Mouse (Mus musculus): ENCODE measurements around the gene Phactr2. TPM values are rescaled to one million over a fixed set of nuclear protein-coding genes. Genes with fewer than 3 reads are reported as not detected.

The Phactr2 gene
- polyA plus RNA-seq, 1 experiment from 2014 or later = 55.5 TPM

DNA sequence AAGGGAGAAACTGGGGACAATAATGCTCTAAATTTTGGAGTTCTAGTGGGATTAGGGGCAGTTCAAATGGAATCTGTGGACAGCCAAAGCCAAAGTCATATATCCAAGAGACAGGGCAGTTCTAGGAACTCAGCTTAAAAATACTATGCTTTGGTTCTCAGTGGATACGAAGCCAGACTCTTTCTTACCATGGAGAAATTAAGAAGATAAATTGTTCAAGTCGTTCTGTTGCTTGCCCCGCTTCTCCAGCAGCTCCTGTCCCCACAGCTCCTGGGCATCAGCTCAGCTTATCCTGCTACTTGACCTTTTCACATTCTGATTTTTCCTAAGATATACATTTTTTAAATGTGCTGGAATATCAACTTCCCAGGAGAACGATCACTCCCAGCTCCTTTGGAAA, 80.2 kb downstream of the Phactr2 start:
- Histone ChIP-seq H3K9me3 (replicated peaks; ENCODE audit: control insufficient read depth, low read length) (no peaks in the 10 kb centered on the region), H3K4me3 (ENCODE audit: low read length) (no peak overlapping the region), H3K27ac (ENCODE audit: low read length) (no peak overlapping the region), H3K9ac (ENCODE audit: low read length) (no peak overlapping the region), H3K36me3 (ENCODE audit: control insufficient read depth, insufficient read depth) (no peaks in the 10 kb centered on the region), H3K27me3 (ENCODE audit: control insufficient read depth, insufficient read depth, low read length) (no peaks in the 10 kb centered on the region), H3K4me1 (ENCODE audit: control insufficient read depth, insufficient read depth, low read length) (peaks cover 6% of the 10 kb centered on the region; the same call in 1 of the 2 replicates), H3K4me2 (ENCODE audit: low read depth, low read length) (no peak overlapping the region)
- no peak for ATAC-seq (replicated peaks; ENCODE audit: extremely low read depth, insufficient read depth, low FRiP score)
- WGBS = 74% methylated on average over 4 of the region's 4 CpGs

DNA sequence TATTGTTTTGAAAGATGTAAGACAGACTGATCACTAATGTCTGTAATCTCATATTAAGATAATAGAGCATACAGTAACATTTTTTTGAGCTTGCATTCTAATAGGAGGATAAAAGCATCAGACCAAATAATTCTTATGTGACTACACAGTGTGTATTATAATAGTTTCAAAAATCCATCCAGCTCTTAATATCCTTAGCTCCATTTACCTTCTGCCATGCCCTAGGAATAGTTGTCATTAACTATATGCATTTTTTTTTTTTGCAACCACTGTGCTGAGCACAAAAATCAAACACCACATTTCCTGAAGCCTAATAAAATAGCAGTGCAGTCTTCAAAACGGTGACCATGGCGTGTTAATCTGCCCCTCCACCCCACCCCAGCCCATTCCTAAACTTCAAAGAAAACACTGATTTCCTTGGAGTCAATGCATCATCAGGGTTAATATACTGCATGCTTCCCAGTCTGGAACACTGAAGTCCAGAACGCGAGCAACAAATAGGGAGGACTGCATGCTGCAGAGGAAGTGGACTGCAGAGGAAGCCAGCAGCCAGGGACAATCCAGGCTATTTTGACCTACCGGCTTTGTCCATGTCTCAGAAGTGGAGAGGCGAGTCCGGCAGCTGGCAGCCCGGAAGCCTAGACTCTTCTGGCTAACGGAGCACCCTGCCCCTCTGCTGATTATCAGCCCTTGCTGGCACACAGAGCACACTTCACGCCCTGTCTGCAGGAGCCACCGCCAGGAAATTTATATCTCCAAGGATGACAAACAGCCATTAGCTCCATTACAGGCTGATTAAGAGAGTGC, 85.9 kb downstream of the Phactr2 start:
- WGBS = 7% methylated on average over 11 of the region's 11 CpGs

DNA sequence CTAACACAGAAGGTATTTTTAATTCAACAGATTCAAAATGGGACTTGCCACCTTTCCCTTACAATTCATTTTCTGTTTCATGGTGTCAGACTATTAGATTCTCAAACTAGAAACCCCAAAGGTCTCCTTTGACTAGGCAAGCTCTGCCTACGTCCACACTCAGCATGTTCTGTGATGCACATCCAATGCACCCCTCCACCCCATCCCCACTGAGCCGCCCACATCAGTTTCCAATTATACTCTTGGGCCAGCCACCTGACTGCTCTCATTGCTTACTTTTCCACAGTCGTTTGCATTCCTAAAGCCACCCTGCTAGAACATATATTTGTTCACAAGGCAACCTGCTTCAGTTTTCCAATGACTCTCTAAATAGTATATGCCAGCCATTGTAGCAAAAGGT, 89.3 kb downstream of the Phactr2 start:
- Histone ChIP-seq H3K27me3 (ENCODE audit: control insufficient read depth, insufficient read depth, low read length) (no peaks in the 10 kb centered on the region), H3K27ac (ENCODE audit: low read length) (no peak overlapping the region), H3K9ac (ENCODE audit: low read length) (no peak overlapping the region), H3K4me1 (ENCODE audit: control insufficient read depth, insufficient read depth, low read length) (peaks cover 18% of the 10 kb centered on the region), H3K4me2 (ENCODE audit: low read depth, low read length) (no peak overlapping the region), H3K9me3 (replicated peaks; ENCODE audit: control insufficient read depth, low read length) (no peaks in the 10 kb centered on the region), H3K36me3 (ENCODE audit: control insufficient read depth, insufficient read depth) (no peaks in the 10 kb centered on the region), H3K4me3 (ENCODE audit: low read length) (no peak overlapping the region)
- ATAC-seq (replicated peaks; ENCODE audit: extremely low read depth, insufficient read depth, low FRiP score) = no peak
- 62% methylated on average over 3 of the region's 3 CpGs for WGBS

More for the DNA sequence above, 85.9 kb downstream of the Phactr2 start:
- Histone ChIP-seq H3K27ac (ENCODE audit: low read length) (peak overlapping the region; percentile 88), H3K4me2 (ENCODE audit: low read depth, low read length) (peak overlapping the region; percentile 68), H3K9ac (ENCODE audit: low read length) (peak overlapping the region; percentile 67), H3K27me3 (ENCODE audit: control insufficient read depth, insufficient read depth, low read length) (no peaks in the 10 kb centered on the region), H3K4me1 (ENCODE audit: control insufficient read depth, insufficient read depth, low read length) (peaks cover 18% of the 10 kb centered on the region), H3K36me3 (ENCODE audit: control insufficient read depth, insufficient read depth) (no peaks in the 10 kb centered on the region), H3K9me3 (replicated peaks; ENCODE audit: control insufficient read depth, low read length) (no peaks in the 10 kb centered on the region), H3K4me3 (ENCODE audit: low read length) (peak overlapping the region; percentile 47)
- peak; percentile 85 for ATAC-seq (replicated peaks; ENCODE audit: extremely low read depth, insufficient read depth, low FRiP score)

DNA sequence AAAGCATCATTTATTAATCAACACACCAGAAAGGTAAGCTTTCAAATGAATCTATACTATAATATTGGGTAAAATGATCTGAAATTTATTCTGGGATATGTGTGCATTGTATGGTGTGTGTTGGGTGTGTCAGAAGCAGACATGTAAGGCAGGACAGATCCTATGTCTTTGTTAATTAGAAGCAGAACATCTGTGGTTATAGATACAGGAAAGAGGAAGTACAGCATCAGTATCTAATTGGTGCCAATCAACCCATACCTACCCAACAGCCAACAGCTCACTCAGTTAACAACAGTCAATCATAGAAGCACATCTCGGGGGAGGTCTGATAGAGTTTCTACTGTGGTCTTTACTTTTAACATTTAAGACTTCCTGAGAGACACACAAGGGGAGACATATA, 96.3 kb downstream of the Phactr2 start:
- Histone ChIP-seq H3K9ac (ENCODE audit: low read length) (no peak overlapping the region), H3K27me3 (ENCODE audit: control insufficient read depth, insufficient read depth, low read length) (no peaks in the 10 kb centered on the region), H3K9me3 (replicated peaks; ENCODE audit: control insufficient read depth, low read length) (no peaks in the 10 kb centered on the region), H3K4me1 (ENCODE audit: control insufficient read depth, insufficient read depth, low read length) (peaks cover 15% of the 10 kb centered on the region), H3K4me3 (ENCODE audit: low read length) (no peak overlapping the region), H3K27ac (ENCODE audit: low read length) (no peak overlapping the region), H3K36me3 (ENCODE audit: control insufficient read depth, insufficient read depth) (no peaks in the 10 kb centered on the region), H3K4me2 (ENCODE audit: low read depth, low read length) (no peak overlapping the region)
- no peak for ATAC-seq (replicated peaks; ENCODE audit: extremely low read depth, insufficient read depth, low FRiP score)
- WGBS = 86% methylated on average over 1 of the region's 1 CpGs

- Histone ChIP-seq H3K9ac (ENCODE audit: low read length) (no peak overlapping the region), H3K9me3 (replicated peaks; ENCODE audit: control insufficient read depth, low read length) (no peaks in the 10 kb centered on the region), H3K4me1 (ENCODE audit: control insufficient read depth, insufficient read depth, low read length) (peaks cover 15% of the 10 kb centered on the region), H3K36me3 (ENCODE audit: control insufficient read depth, insufficient read depth) (no peaks in the 10 kb centered on the region), H3K27ac (ENCODE audit: low read length) (peak overlapping the region; percentile 53), H3K27me3 (ENCODE audit: control insufficient read depth, insufficient read depth, low read length) (no peaks in the 10 kb centered on the region), H3K4me2 (ENCODE audit: low read depth, low read length) (no peak overlapping the region), H3K4me3 (ENCODE audit: low read length) (no peak overlapping the region)
- 61% methylated on average over 13 of the region's 13 CpGs for WGBS
- ATAC-seq (replicated peaks; ENCODE audit: extremely low read depth, insufficient read depth, low FRiP score) = 0 out of 2 replicates have a peak, but pooled peaks have one; percentile 14
Measured at GRCm38 (mm10) chr10:13376428-13377260, 97.6 kb downstream of the Phactr2 start.

DNA sequence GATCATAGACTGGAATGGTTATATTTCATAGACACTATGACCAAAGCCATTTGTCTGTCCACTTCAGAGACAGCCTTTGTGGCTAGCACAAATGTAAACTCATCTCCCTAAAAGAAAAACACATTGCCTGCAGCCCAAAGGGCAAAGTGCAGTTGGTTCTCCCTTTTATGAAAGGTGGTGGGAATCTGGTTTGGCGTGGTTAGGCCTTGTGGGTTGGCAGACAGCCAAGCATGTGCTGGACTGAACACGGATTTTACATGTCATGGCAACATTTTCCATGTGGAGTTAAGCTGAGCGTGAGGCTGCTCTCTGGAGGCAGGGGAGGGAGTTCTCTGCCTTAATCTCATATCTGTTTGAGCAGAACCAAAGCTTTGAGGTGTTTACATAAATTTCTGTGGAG, 98.4 kb downstream of the Phactr2 start:
- no peaks in the 10 kb centered on the region for H3K27me3 ChIP-seq (ENCODE audit: control insufficient read depth, insufficient read depth, low read length)
- H3K4me2 ChIP-seq (ENCODE audit: low read depth, low read length) = no peak overlapping the region
- H3K9ac ChIP-seq (ENCODE audit: low read length) = no peak overlapping the region
- H3K36me3 ChIP-seq (ENCODE audit: control insufficient read depth, insufficient read depth) = no peaks in the 10 kb centered on the region
- H3K9me3 ChIP-seq (replicated peaks; ENCODE audit: control insufficient read depth, low read length) = no peaks in the 10 kb centered on the region
- WGBS = 40% methylated on average over 3 of the region's 3 CpGs
- peak overlapping the region; percentile 17 for H3K27ac ChIP-seq (ENCODE audit: low read length)
- ATAC-seq (replicated peaks; ENCODE audit: extremely low read depth, insufficient read depth, low FRiP score) = no peak
- H3K4me3 ChIP-seq (ENCODE audit: low read length) = no peak overlapping the region
- H3K4me1 ChIP-seq (ENCODE audit: control insufficient read depth, insufficient read depth, low read length) = peaks cover 15% of the 10 kb centered on the region

GRCm38 (mm10) chr10:13369581-13370375, 104.4 kb downstream of the Phactr2 start:
- 62% methylated on average over 13 of the region's 13 CpGs for WGBS
- H3K27me3 ChIP-seq (ENCODE audit: control insufficient read depth, insufficient read depth, low read length) = no peaks in the 10 kb centered on the region
- H3K4me1 ChIP-seq (ENCODE audit: control insufficient read depth, insufficient read depth, low read length) = peaks cover 7% of the 10 kb centered on the region
- H3K27ac ChIP-seq (ENCODE audit: low read length) = no peak overlapping the region
- H3K9ac ChIP-seq (ENCODE audit: low read length) = no peak overlapping the region
- no peak overlapping the region for H3K4me3 ChIP-seq (ENCODE audit: low read length)
- ATAC-seq (replicated peaks; ENCODE audit: extremely low read depth, insufficient read depth, low FRiP score) = no peak; the same call in 1 of the 2 replicates
- H3K36me3 ChIP-seq (ENCODE audit: control insufficient read depth, insufficient read depth) = no peaks in the 10 kb centered on the region
- H3K9me3 ChIP-seq (replicated peaks; ENCODE audit: control insufficient read depth, low read length) = 0 out of 2 replicates have a peak, but pooled peaks cover 2% of the 10 kb centered on the region
- no peak overlapping the region for H3K4me2 ChIP-seq (ENCODE audit: low read depth, low read length)

- H3K9ac ChIP-seq (ENCODE audit: low read length) = no peak overlapping the region
- ATAC-seq (replicated peaks; ENCODE audit: extremely low read depth, insufficient read depth, low FRiP score) = no peak
- peak overlapping the region; percentile 32; the same call in 1 of the 2 replicates for H3K27ac ChIP-seq (ENCODE audit: low read length)
Measured at GRCm38 (mm10) chr10:13364286-13364580, 110.0 kb downstream of the Phactr2 start.

More at GRCm38 (mm10) chr10:13364286-13364580, 110.0 kb downstream of the Phactr2 start:
- Histone ChIP-seq H3K9me3 (replicated peaks; ENCODE audit: control insufficient read depth, low read length) (0 out of 2 replicates have a peak, but pooled peaks cover 2% of the 10 kb centered on the region), H3K4me3 (ENCODE audit: low read length) (no peak overlapping the region), H3K27me3 (ENCODE audit: control insufficient read depth, insufficient read depth, low read length) (no peaks in the 10 kb centered on the region), H3K4me1 (ENCODE audit: control insufficient read depth, insufficient read depth, low read length) (peaks cover 5% of the 10 kb centered on the region; the same call in 1 of the 2 replicates), H3K36me3 (ENCODE audit: control insufficient read depth, insufficient read depth) (no peaks in the 10 kb centered on the region), H3K4me2 (ENCODE audit: low read depth, low read length) (no peak overlapping the region)
- 59% methylated on average over 2 of the region's 2 CpGs for WGBS
